Mouse (Mus musculus) MEL (cell line): ENCODE measurements around the gene Cpox. TPM values are rescaled to one million over a fixed set of nuclear protein-coding genes. Genes with fewer than 3 reads are reported as not detected.

ENCODE experiments used
- DNase-seq: peaks from one replicate; pipeline ENCODE4 v3.0.0; 2011; ENCODE audit warnings: low read depth, low spot score
- H3K27ac ChIP-seq: 2 replicates; pipeline ENCODE4 v1.5.1; 2012; ENCODE audit warnings: low read depth, mild to moderate bottlenecking, control low read depth, low read length, moderate library complexity; ENCODE audit not compliant: control insufficient read depth
- H3K27me3 ChIP-seq, 2 experiments: fragments of 150-350 bp in 1 of 2; sonication (generic) in 1 of 2; 2 replicates each; pipeline ENCODE4 v1.6.1; 2012; ENCODE audit warnings: low read length in 2 of 2, mild to moderate bottlenecking in 2 of 2, improper control_type of control experiment in 1 of 2, moderate library complexity in 1 of 2; ENCODE audit not compliant: insufficient read depth in 2 of 2, control insufficient read depth in 1 of 2
- H3K36me3 ChIP-seq, 2 experiments: 2 replicates each; pipeline ENCODE4 v1.6.1; 2012 to 2014; ENCODE audit warnings: low read length in 2 of 2, improper control_type of control experiment in 1 of 2, inconsistent platforms in 1 of 2, mild to moderate bottlenecking in 1 of 2; ENCODE audit not compliant: insufficient read depth in 2 of 2, control insufficient read depth in 1 of 2
- H3K4me1 ChIP-seq, 2 experiments: fragments of 150-350 bp in 1 of 2; sonication (generic) in 1 of 2; 2 replicates each; pipeline ENCODE4 v1.6.1; 2012; ENCODE audit warnings: low read length in 2 of 2, improper control_type of control experiment in 1 of 2, mild to moderate bottlenecking in 1 of 2; ENCODE audit not compliant: insufficient read depth in 2 of 2, control insufficient read depth in 1 of 2
- H3K4me3 ChIP-seq, 2 experiments: fragments of 150-350 bp in 1 of 2; sonication (generic) in 1 of 2; 2 replicates each; pipeline ENCODE4 v1.5.1; 2012; ENCODE audit warnings: low read depth in 2 of 2, low read length in 2 of 2, mild to moderate bottlenecking in 2 of 2, moderate library complexity in 2 of 2, control low read depth in 1 of 2, improper control_type of control experiment in 1 of 2; ENCODE audit not compliant: control insufficient read depth in 1 of 2, insufficient read depth in 1 of 2
- H3K79me2 ChIP-seq: 2 replicates; pipeline ENCODE4 v1.6.1; 2012; ENCODE audit warnings: mild to moderate bottlenecking, low read length, moderate library complexity; ENCODE audit not compliant: control insufficient read depth, poor library complexity, insufficient read depth
- H3K9ac ChIP-seq: 2 replicates; pipeline ENCODE4 v1.6.1; 2012; ENCODE audit warnings: low read depth, mild to moderate bottlenecking, control low read depth, low read length, moderate library complexity; ENCODE audit not compliant: control insufficient read depth, poor library complexity, severe bottlenecking
- H3K9me3 ChIP-seq: fragments of 150-350 bp; sonication (generic); replicated peaks from 2 replicates; pipeline ENCODE4 v1.6.1; 2012; ENCODE audit warnings: mild to moderate bottlenecking, low read length, improper control_type of control experiment, moderate library complexity; ENCODE audit not compliant: insufficient read depth
- CHD1 ChIP-seq: IDR thresholded peaks from 2 replicates; pipeline ENCODE4 v1.6.1; 2012; ENCODE audit warnings: low read depth, mild to moderate bottlenecking, inconsistent platforms, low read length, improper control_type of control experiment
- CTCF ChIP-seq, 3 experiments: IDR thresholded peaks in 2 of 3; conservative IDR thresholded peaks in 1 of 3; 2 replicates each; pipeline ENCODE4 v1.5.1; 2011 to 2012; ENCODE audit warnings: low read length in 3 of 3, low read depth in 2 of 3, mild to moderate bottlenecking in 2 of 3, improper control_type of control experiment in 1 of 3, inconsistent platforms in 1 of 3, mixed read lengths in 1 of 3, moderate library complexity in 1 of 3; ENCODE audit not compliant: control insufficient read depth in 1 of 3, insufficient read depth in 1 of 3, poor library complexity in 1 of 3, severe bottlenecking in 1 of 3
- EP300 ChIP-seq, 2 experiments: IDR thresholded peaks; 2 replicates each; pipeline ENCODE4 v1.6.1; 2011; ENCODE audit warnings: improper control_type of control experiment in 2 of 2, low read length in 2 of 2, low read depth in 1 of 2, mild to moderate bottlenecking in 1 of 2
- ETS1 ChIP-seq: IDR thresholded peaks from 2 replicates; pipeline ENCODE4 v1.6.1; 2012; ENCODE audit warnings: low read depth, mild to moderate bottlenecking, inconsistent platforms, low read length, improper control_type of control experiment, moderate library complexity
- GATA1 ChIP-seq: IDR thresholded peaks from 2 replicates; pipeline ENCODE4 v1.6.1; 2011; ENCODE audit warnings: low read depth, low read length, improper control_type of control experiment
- MAZ ChIP-seq: IDR thresholded peaks from 2 replicates; pipeline ENCODE4 v1.6.1; 2012; ENCODE audit warnings: low read depth, mild to moderate bottlenecking, inconsistent platforms, low read length, improper control_type of control experiment
- MEF2A ChIP-seq: IDR thresholded peaks from 2 replicates; pipeline ENCODE4 v1.6.1; 2014; ENCODE audit warnings: low read depth, mild to moderate bottlenecking, inconsistent platforms, low read length, improper control_type of control experiment; ENCODE audit not compliant: poor library complexity, insufficient replicate concordance, severe bottlenecking; ENCODE audit errors: extremely low read depth
- MYB ChIP-seq: IDR thresholded peaks from 2 replicates; pipeline ENCODE4 v1.6.1; 2011; ENCODE audit warnings: mild to moderate bottlenecking, low read depth, low read length, improper control_type of control experiment
- NRF1 ChIP-seq: IDR thresholded peaks from 2 replicates; pipeline ENCODE4 v1.6.1; 2014; ENCODE audit warnings: low read depth, mild to moderate bottlenecking, inconsistent platforms, low read length, improper control_type of control experiment, moderate library complexity; ENCODE audit not compliant: poor library complexity, insufficient read depth, severe bottlenecking
- POLR2A ChIP-seq, 2 experiments: IDR thresholded peaks; 2 replicates each; pipeline ENCODE4 v1.6.1; 2011 to 2012; ENCODE audit warnings: low read length in 2 of 2, mild to moderate bottlenecking in 2 of 2, control low read depth in 1 of 2, improper control_type of control experiment in 1 of 2, low read depth in 1 of 2, moderate library complexity in 1 of 2; ENCODE audit not compliant: control insufficient read depth in 1 of 2, insufficient read depth in 1 of 2, poor library complexity in 1 of 2
- POLR2AphosphoS2 ChIP-seq: IDR thresholded peaks from 2 replicates; pipeline ENCODE4 v1.6.1; 2011; ENCODE audit warnings: low read length, improper control_type of control experiment
- RAD21 ChIP-seq: IDR thresholded peaks from 2 replicates; pipeline ENCODE4 v1.6.1; 2011; ENCODE audit warnings: mild to moderate bottlenecking, low read depth, low read length, improper control_type of control experiment
- SIN3A ChIP-seq: IDR thresholded peaks from 2 replicates; pipeline ENCODE4 v1.6.1; 2012; ENCODE audit warnings: low read length, improper control_type of control experiment, inconsistent platforms
- SMC3 ChIP-seq: IDR thresholded peaks from 2 replicates; pipeline ENCODE4 v1.6.1; 2011; ENCODE audit warnings: low read depth, low read length, improper control_type of control experiment
- TCF12 ChIP-seq: IDR thresholded peaks from 2 replicates; pipeline ENCODE4 v1.6.1; 2014; ENCODE audit warnings: low read depth, mild to moderate bottlenecking, inconsistent platforms, low read length, improper control_type of control experiment, moderate library complexity
- UBTF ChIP-seq: IDR thresholded peaks from 2 replicates; pipeline ENCODE4 v1.6.1; 2012; ENCODE audit warnings: low read depth, mild to moderate bottlenecking, inconsistent platforms, low read length, improper control_type of control experiment, moderate library complexity, borderline replicate concordance; ENCODE audit not compliant: insufficient read depth
- USF1 ChIP-seq: IDR thresholded peaks from 2 replicates; pipeline ENCODE4 v1.6.1; 2014; ENCODE audit warnings: low read depth, mild to moderate bottlenecking, inconsistent platforms, low read length, improper control_type of control experiment, moderate library complexity
- ZC3H11A ChIP-seq: IDR thresholded peaks from 2 replicates; pipeline ENCODE4 v1.6.1; 2012; ENCODE audit warnings: low read depth, mild to moderate bottlenecking, inconsistent platforms, low read length, improper control_type of control experiment
- polyA plus RNA-seq, 2 experiments: library from polyadenylated mRNA; stranded (reverse) in 1 of 2; unstranded in 1 of 2; fragments of >175 nt in 1 of 2; fragments of >200 nt in 1 of 2; gene quantifications; 2 replicates each; pipeline versions ENCODE4 v1.2.1 to v1.2.4; 2012; ENCODE audit warnings: low replicate concordance in 2 of 2, low read depth in 1 of 2; ENCODE audit not compliant: insufficient read length in 2 of 2, insufficient read depth in 1 of 2, missing spikeins in 1 of 2
- total RNA-seq: library from RNA; depleted of rRNA; stranded (reverse); fragments of 300-350 nt; gene quantifications from 2 replicates; pipeline ENCODE4 v1.2.3, GENCODE M21; 2012

Gene Cpox
- total and polyA plus RNA-seq, 3 experiments, result 110 to 421 (median 159) TPM

DNA sequence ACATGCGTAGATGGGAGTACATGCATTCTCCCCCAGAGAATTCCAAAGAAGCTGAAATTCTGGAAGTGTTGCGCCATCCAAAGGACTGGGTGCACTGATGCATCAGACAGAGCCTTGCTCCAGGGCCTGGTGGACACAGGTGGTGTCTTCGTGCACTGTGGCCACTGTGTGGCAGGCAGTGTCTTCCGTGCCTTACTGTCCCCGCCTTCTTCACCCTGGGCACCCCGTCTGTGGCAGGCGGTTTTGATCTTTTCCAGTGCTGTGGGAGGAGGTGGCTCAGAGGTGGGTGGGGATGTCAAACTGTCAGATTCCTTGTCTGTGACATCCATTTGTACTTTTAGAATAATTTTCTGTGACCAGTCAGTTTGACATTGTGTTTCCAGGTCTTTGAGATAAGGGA lies 8.6 kb downstream of the Cpox start:
- Histone ChIP-seq H3K36me3 (peaks cover 15 to 55% of the 10 kb centered on the region in 2 experiments), H3K27me3 (no peaks in the 10 kb centered on the region), H3K4me1 (peaks cover 6 to 7% of the 10 kb centered on the region in 2 experiments)
- TF ChIP-seq ETS1 (no peak), MYB (no peak), SIN3A (no peak), NRF1 (no peak), TCF12 (no peak), POLR2A (IDR thresholded peaks at IDR 0.05; ENCODE audit: control insufficient read depth in 1 of 2, insufficient read depth in 1 of 2, low read depth in 1 of 2, low read length in 2 of 2, poor library complexity in 1 of 2) (no peak), MAZ (no peak), USF1 (no peak), MEF2A (no peak), ZC3H11A (no peak), EP300 (IDR thresholded peaks at IDR 0.05; ENCODE audit: low read depth in 1 of 2, low read length in 2 of 2) (no peak), POLR2AphosphoS2 (no peak), CHD1 (no peak), GATA1 (no peak)
- TF ChIP-seq, all 39 proteins: peak for 0
- DNase-seq, result no peak
- no peak overlapping the region for H3K27ac ChIP-seq
- no peak overlapping the region for H3K4me3 ChIP-seq
- no peaks in the 10 kb centered on the region for H3K9me3 ChIP-seq
- H3K79me2 ChIP-seq, result peaks cover 10% of the 10 kb centered on the region
- no peak overlapping the region for H3K9ac ChIP-seq

GRCm38 (mm10) chr16:58682046-58682445 lies 12.0 kb downstream of the Cpox start:
- H3K9ac ChIP-seq, result no peak overlapping the region
- no peak for DNase-seq
- no peaks in the 10 kb centered on the region for H3K9me3 ChIP-seq
- peaks cover 8 to 33% of the 10 kb centered on the region in 2 experiments for H3K36me3 ChIP-seq
- no peak for TF ChIP-seq RAD21
- TF ChIP-seq UBTF, result no peak
- no peak for TF ChIP-seq MAZ
- no peak for TF ChIP-seq ETS1
- TF ChIP-seq SMC3, result no peak
- no peak for TF ChIP-seq ZC3H11A
- no peak for TF ChIP-seq CTCF (IDR thresholded peaks at IDR 0.05 in 2 of 3, conservative IDR thresholded peaks at IDR 0.05 in 1 of 3; ENCODE audit: control insufficient read depth in 1 of 3, insufficient read depth in 1 of 3, low read depth in 2 of 3, low read length in 3 of 3, poor library complexity in 1 of 3, severe bottlenecking in 1 of 3)
- no peak for TF ChIP-seq MYB
- TF ChIP-seq POLR2A (IDR thresholded peaks at IDR 0.05; ENCODE audit: control insufficient read depth in 1 of 2, insufficient read depth in 1 of 2, low read depth in 1 of 2, low read length in 2 of 2, poor library complexity in 1 of 2), result no peak; a peak in 1 of 4 replicates
- no peak for TF ChIP-seq SIN3A
- no peaks in the 10 kb centered on the region for H3K79me2 ChIP-seq
- no peak overlapping the region for H3K4me3 ChIP-seq
- no peak overlapping the region for H3K27ac ChIP-seq
- H3K4me1 ChIP-seq, result peaks cover 0 to 4% of the 10 kb centered on the region in 2 experiments; a peak in 2 of 4 replicates
- no peaks in the 10 kb centered on the region for H3K27me3 ChIP-seq
